Mouse (Mus musculus) heart, postnatal 25 days (tissue): ENCODE measurements at regions not wholly inside any gene's neighbourhood (a gene's known extent, or its start where the extent isn't known, plus 50 kb on each side); places are given as distances from the start of the nearest gene placed in this dataset.

Experiments
- DNase-seq: peaks from one replicate; pipeline ENCODE4 v3.0.0; 2022; ENCODE audit warnings: low spot score
- intact Hi-C: fragments of 180-260 bp; cut with DNase I; formaldehyde crosslinking; loops from one replicate; pipeline ENCODE4 v1.15.1; 2025

DNA sequence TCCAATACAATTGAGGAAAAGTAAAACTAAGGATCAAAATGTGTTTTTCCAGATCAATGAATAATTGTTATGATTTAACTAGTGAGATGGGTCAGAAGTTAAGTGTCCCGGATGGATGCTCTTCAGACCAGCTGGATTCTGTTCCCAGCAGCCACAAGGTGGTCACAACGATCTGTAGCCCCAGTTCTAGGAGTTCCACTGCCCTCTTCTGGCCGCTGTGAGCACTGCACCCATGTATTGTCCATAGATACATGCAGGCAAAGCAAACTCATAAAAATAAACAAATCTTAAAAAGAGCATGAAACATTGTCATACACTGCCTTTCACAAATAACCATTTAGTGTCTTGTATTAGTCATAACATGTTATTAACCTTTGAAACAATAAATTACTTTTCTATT is 96.3 kb upstream of the Gk2 start:
- no peak for DNase-seq
- intact Hi-C loops = no loop called here

DNA sequence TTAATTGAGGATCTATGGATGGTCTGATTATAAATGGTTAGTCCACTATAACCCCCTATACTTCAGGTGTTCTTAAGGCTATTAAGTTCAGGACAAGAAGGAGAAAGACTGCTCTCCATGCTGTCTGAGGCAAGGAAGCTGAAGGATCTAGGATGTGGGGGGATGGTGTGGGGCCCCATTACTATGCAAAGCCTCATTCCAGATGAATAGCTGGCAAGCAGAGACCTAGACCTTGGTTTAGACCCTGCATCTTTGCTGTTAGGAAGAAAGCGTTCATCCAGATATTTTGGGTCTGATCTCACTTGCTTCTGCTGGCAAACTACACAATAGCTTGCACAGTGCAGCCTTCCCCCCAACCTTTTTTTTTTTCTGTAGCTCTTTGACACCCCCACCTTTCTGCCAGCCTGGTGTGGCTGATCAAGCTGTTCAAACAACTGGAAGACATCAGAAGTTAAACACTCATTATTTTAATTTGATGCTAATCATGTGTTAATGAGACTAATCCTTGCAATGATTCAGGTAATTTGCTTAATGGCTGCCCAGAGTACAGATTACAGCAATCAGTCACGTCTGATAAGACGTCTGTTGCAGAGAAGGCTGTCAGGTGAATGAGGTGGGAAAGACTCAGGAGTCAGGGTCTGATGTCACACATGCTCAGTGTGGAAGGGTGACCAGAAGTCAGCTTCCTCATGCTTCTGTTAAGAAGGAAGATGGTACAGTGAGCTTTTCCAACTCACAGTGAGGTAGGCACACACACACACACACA is 80.9 kb upstream of the Gk2 start:
- DNase-seq = no peak
- intact Hi-C loops = no loop called here

DNA sequence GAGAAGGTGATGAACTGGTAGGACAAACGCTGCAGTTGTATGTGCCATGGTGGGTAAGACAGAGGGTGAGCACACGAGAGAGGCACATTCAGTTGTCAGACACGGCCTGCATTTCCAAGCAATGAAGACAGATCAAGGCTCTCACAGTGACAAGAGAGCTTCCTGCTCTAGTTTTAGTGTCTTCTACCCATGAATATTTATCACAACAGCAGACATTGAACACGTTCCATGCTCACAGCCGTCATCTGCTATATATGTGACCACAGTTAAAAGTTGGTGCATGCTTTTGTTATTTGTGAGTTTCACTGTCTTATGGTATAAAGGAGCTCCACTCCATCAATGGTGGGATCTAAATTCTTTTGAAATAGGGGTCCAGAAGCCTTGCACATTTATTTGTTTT is 76.9 kb upstream of the Gk2 start:
- no peak for DNase-seq
- intact Hi-C loops = no loop called here

DNA sequence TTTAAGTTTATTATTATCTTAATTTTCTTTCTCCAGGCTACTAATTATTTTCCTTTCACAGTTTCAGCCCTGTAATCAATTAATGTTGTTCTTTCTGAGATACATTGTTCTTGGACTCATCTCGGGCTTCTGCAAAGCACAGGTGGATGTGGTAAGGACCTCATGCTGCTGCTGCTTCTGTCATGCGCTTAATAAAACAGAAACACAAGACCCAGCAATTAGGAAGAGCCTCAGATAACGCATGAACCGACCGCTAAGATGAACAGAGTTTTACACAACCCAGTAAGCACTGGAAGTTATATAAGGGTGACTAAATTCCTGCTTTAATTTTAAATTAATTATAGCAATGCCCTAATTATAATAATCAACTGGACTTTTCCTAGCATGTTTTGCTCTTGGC is 70.7 kb upstream of the Gk2 start:
- intact Hi-C loops = no loop called here
- DNase-seq = no peak
